Mouse (Mus musculus) layer of hippocampus, adult 9-10 months (tissue): ENCODE measurements at regions not wholly inside any gene's neighbourhood (a gene's known extent, or its start where the extent isn't known, plus 50 kb on each side); places are given as distances from the start of the nearest gene placed in this dataset.

ENCODE experiments used
- DNase-seq: peaks from one replicate; pipeline ENCODE4 v3.0.0; 2022; ENCODE audit warnings: low spot score

- DNase-seq = no peak
Observed at GRCm38 (mm10) chr14:104008538-104008937, 164.3 kb upstream of the Ednrb start.

GRCm38 (mm10) chr14:104006426-104006825 lies 162.2 kb upstream of the Ednrb start:
- no peak for DNase-seq

GRCm38 (mm10) chr14:104005132-104005531 lies 160.9 kb upstream of the Ednrb start:
- no peak for DNase-seq

GRCm38 (mm10) chr14:104002421-104002820 lies 158.2 kb upstream of the Ednrb start:
- no peak for DNase-seq

GRCm38 (mm10) chr14:103990418-103990817 lies 146.2 kb upstream of the Ednrb start:
- DNase-seq = no peak

- no peak for DNase-seq
Observed at GRCm38 (mm10) chr14:103989949-103990348, 145.7 kb upstream of the Ednrb start.

- DNase-seq = no peak
Observed at GRCm38 (mm10) chr14:103987266-103987665, 143.1 kb upstream of the Ednrb start.

GRCm38 (mm10) chr14:103984349-103984748 lies 140.1 kb upstream of the Ednrb start:
- DNase-seq = no peak

GRCm38 (mm10) chr14:103978808-103979207 lies 134.6 kb upstream of the Ednrb start:
- no peak for DNase-seq

- DNase-seq = no peak
Observed at GRCm38 (mm10) chr14:103977769-103978168, 133.6 kb upstream of the Ednrb start.

GRCm38 (mm10) chr14:103973955-103974354 lies 129.8 kb upstream of the Ednrb start:
- DNase-seq = no peak

GRCm38 (mm10) chr14:103973111-103973510 lies 128.9 kb upstream of the Ednrb start:
- DNase-seq = no peak

- no peak for DNase-seq
Observed at GRCm38 (mm10) chr14:103969305-103969704, 125.1 kb upstream of the Ednrb start.

GRCm38 (mm10) chr14:103966293-103966692 lies 122.1 kb upstream of the Ednrb start:
- DNase-seq = no peak

- no peak for DNase-seq
Observed at GRCm38 (mm10) chr14:103962303-103962881, 118.2 kb upstream of the Ednrb start.

- DNase-seq = no peak
Observed at GRCm38 (mm10) chr14:103951899-103952298, 107.7 kb upstream of the Ednrb start.

- no peak for DNase-seq
Observed at GRCm38 (mm10) chr14:103949950-103950349, 105.7 kb upstream of the Ednrb start.

GRCm38 (mm10) chr14:103948026-103948777 lies 104.0 kb upstream of the Ednrb start:
- no peak for DNase-seq

- no peak for DNase-seq
Observed at GRCm38 (mm10) chr14:103945753-103946152, 101.6 kb upstream of the Ednrb start.

- no peak for DNase-seq
Observed at GRCm38 (mm10) chr14:103939867-103940266, 95.7 kb upstream of the Ednrb start.

GRCm38 (mm10) chr14:103938937-103939336 lies 94.7 kb upstream of the Ednrb start:
- no peak for DNase-seq

GRCm38 (mm10) chr14:103938201-103938600 lies 94.0 kb upstream of the Ednrb start:
- DNase-seq = no peak

- no peak for DNase-seq
Observed at GRCm38 (mm10) chr14:103937700-103938099, 93.5 kb upstream of the Ednrb start.

- DNase-seq = no peak
Observed at GRCm38 (mm10) chr14:103933813-103934212, 89.6 kb upstream of the Ednrb start.
